Mouse (Mus musculus) stomach, embryonic 16.5 days (tissue): ENCODE measurements around the gene Tfap4. TPM values are rescaled to one million over a fixed set of nuclear protein-coding genes. Genes with fewer than 3 reads are reported as not detected.
"Not testable (repeated sequence)": the region's sequence is repeated elsewhere in the genome, so short reads cannot be mapped to it uniquely, and the experiment has no call there.

Experiments used
- ATAC-seq: fragments of 200-750 bp; cut with Nextera tagmentation; 2 replicates; pipeline ENCODE4 v1.8.0; 2017; ENCODE audit warnings: moderate number of reproducible peaks, moderate TSS enrichment; ENCODE audit not compliant: insufficient read depth, low FRiP score
- H3K27ac ChIP-seq: fragments of 300-500 bp; sonication (generic); 2 replicates; pipeline ENCODE4 v1.5.1; 2014; ENCODE audit warnings: low read length
- H3K27me3 ChIP-seq: fragments of 300-500 bp; sonication (generic); 2 replicates; pipeline ENCODE4 v1.6.1; 2014; ENCODE audit warnings: low read length, control low read depth, mixed read lengths; ENCODE audit not compliant: control insufficient read depth, insufficient read depth
- H3K36me3 ChIP-seq: fragments of 300-500 bp; sonication (generic); 2 replicates; pipeline ENCODE4 v1.6.1; 2014; ENCODE audit warnings: low read length; ENCODE audit not compliant: control insufficient read depth, insufficient read depth
- H3K4me1 ChIP-seq: fragments of 300-500 bp; sonication (generic); 2 replicates; pipeline ENCODE4 v1.6.1; 2014; ENCODE audit warnings: low read length, control low read depth, mixed read lengths; ENCODE audit not compliant: control insufficient read depth, insufficient read depth
- H3K4me2 ChIP-seq: fragments of 300-500 bp; sonication (generic); 2 replicates; pipeline ENCODE4 v1.6.1; 2014; ENCODE audit warnings: low read depth, low read length, mixed read lengths
- H3K4me3 ChIP-seq: fragments of 300-500 bp; sonication (generic); replicated peaks from 2 replicates; pipeline ENCODE4 v1.5.1; 2014; ENCODE audit warnings: mild to moderate bottlenecking, low read length
- H3K9ac ChIP-seq: fragments of 300-500 bp; sonication (generic); 2 replicates; pipeline ENCODE4 v1.6.1; 2014; ENCODE audit warnings: low read length
- H3K9me3 ChIP-seq: fragments of 300-500 bp; sonication (generic); replicated peaks from 2 replicates; pipeline ENCODE4 v1.6.1; 2016; ENCODE audit warnings: low read length, control low read depth; ENCODE audit not compliant: control insufficient read depth
- WGBS: fragments of 180-500 bp; shearing (Covaris S2); extraction: QIAGEN DNeasy Blood & Tissue Kit; methylation state at CpG from one replicate; pipeline ENCODE4 v1.1.7; 2014; 5-methylcytosine and 5-hydroxymethylcytosine counted together
- polyA plus RNA-seq: library from polyadenylated mRNA; unstranded; fragments of >200 nt; fragmentation: Nextera tagmentation; extraction: Ambion mirVana; gene quantifications from 2 replicates; pipeline ENCODE4 v1.2.1, GENCODE M21; 2015

Tfap4 gene
- polyA plus RNA-seq, 1 experiment from 2014 or later: 17.0 TPM

GRCm38 (mm10) chr16:4584438-4584837 lies 24.8 kb upstream of the Tfap4 start:
- no peaks in the 10 kb centered on the region for H3K27me3 ChIP-seq
- H3K36me3 ChIP-seq: no peaks in the 10 kb centered on the region
- H3K4me2 ChIP-seq: no peak overlapping the region
- H3K27ac ChIP-seq: no peak overlapping the region
- no peaks in the 10 kb centered on the region for H3K9me3 ChIP-seq
- peaks cover 13% of the 10 kb centered on the region for H3K4me1 ChIP-seq
- no peak overlapping the region for H3K4me3 ChIP-seq
- H3K9ac ChIP-seq: no peak overlapping the region
- WGBS: 78% methylated on average over 5 of the region's 5 CpGs
- ATAC-seq: no peak

- H3K36me3 ChIP-seq: no peaks in the 10 kb centered on the region
- peaks cover 13% of the 10 kb centered on the region for H3K4me1 ChIP-seq
- H3K4me3 ChIP-seq: no peak overlapping the region
- H3K4me2 ChIP-seq: no peak overlapping the region
- no peak overlapping the region for H3K9ac ChIP-seq
- H3K27ac ChIP-seq: no peak overlapping the region
- no peak for ATAC-seq
- 80% methylated on average over 3 of the region's 3 CpGs for WGBS
- no peaks in the 10 kb centered on the region for H3K27me3 ChIP-seq
- H3K9me3 ChIP-seq: no peaks in the 10 kb centered on the region
These were observed 24.2 kb upstream of the Tfap4 start for GRCm38 (mm10) chr16:4583807-4584206.

GRCm38 (mm10) chr16:4581179-4581578 lies 21.5 kb upstream of the Tfap4 start:
- not testable (repeated sequence) for ATAC-seq, H3K36me3 ChIP-seq, H3K4me1 ChIP-seq, H3K9me3 ChIP-seq, H3K4me3 ChIP-seq, H3K27ac ChIP-seq, H3K4me2 ChIP-seq, H3K9ac ChIP-seq, H3K27me3 ChIP-seq
- WGBS: 83% methylated on average over 3 of the region's 4 CpGs

GRCm38 (mm10) chr16:4578630-4579029 lies 19.0 kb upstream of the Tfap4 start:
- no peak for ATAC-seq
- Histone ChIP-seq H3K9ac (no peak overlapping the region), H3K36me3 (no peaks in the 10 kb centered on the region), H3K4me3 (no peak overlapping the region), H3K4me2 (no peak overlapping the region), H3K4me1 (no peaks in the 10 kb centered on the region), H3K27me3 (no peaks in the 10 kb centered on the region), H3K27ac (no peak overlapping the region), H3K9me3 (no peaks in the 10 kb centered on the region)
- 56% methylated on average over 7 of the region's 7 CpGs for WGBS

- ATAC-seq: no peak
- 43% methylated on average over 2 of the region's 2 CpGs for WGBS
- Histone ChIP-seq H3K9me3 (no peaks in the 10 kb centered on the region), H3K4me3 (no peak overlapping the region), H3K4me1 (no peaks in the 10 kb centered on the region), H3K4me2 (no peak overlapping the region), H3K36me3 (no peaks in the 10 kb centered on the region), H3K27ac (no peak overlapping the region), H3K9ac (no peak overlapping the region), H3K27me3 (no peaks in the 10 kb centered on the region)
These were observed 17.2 kb upstream of the Tfap4 start for GRCm38 (mm10) chr16:4576873-4577272.

GRCm38 (mm10) chr16:4576038-4576437 lies 16.4 kb upstream of the Tfap4 start:
- ATAC-seq: no peak
- no peaks in the 10 kb centered on the region for H3K36me3 ChIP-seq
- no peaks in the 10 kb centered on the region for H3K27me3 ChIP-seq
- no peaks in the 10 kb centered on the region for H3K9me3 ChIP-seq
- H3K4me1 ChIP-seq: 0 out of 2 replicates have a peak, but pooled peaks cover 2% of the 10 kb centered on the region
- no peak overlapping the region for H3K4me3 ChIP-seq
- 60% methylated on average over 2 of the region's 2 CpGs for WGBS
- no peak overlapping the region for H3K4me2 ChIP-seq
- H3K9ac ChIP-seq: no peak overlapping the region
- no peak overlapping the region for H3K27ac ChIP-seq

- H3K9ac ChIP-seq: no peak overlapping the region
- no peaks in the 10 kb centered on the region for H3K9me3 ChIP-seq
- H3K4me2 ChIP-seq: no peak overlapping the region
- 0 out of 2 replicates have a peak, but pooled peaks cover 7% of the 10 kb centered on the region for H3K4me1 ChIP-seq
- H3K4me3 ChIP-seq: no peak overlapping the region
- 56% methylated on average over 4 of the region's 4 CpGs for WGBS
- no peaks in the 10 kb centered on the region for H3K27me3 ChIP-seq
- H3K27ac ChIP-seq: no peak overlapping the region
- ATAC-seq: no peak
- H3K36me3 ChIP-seq: no peaks in the 10 kb centered on the region
These were observed 11.1 kb upstream of the Tfap4 start for GRCm38 (mm10) chr16:4570737-4571136.

GRCm38 (mm10) chr16:4567912-4568311 lies 8.3 kb upstream of the Tfap4 start:
- H3K27me3 ChIP-seq: no peaks in the 10 kb centered on the region
- H3K9me3 ChIP-seq: no peaks in the 10 kb centered on the region
- no peaks in the 10 kb centered on the region for H3K36me3 ChIP-seq
- H3K4me1 ChIP-seq: 0 out of 2 replicates have a peak, but pooled peaks cover 7% of the 10 kb centered on the region
- no peak overlapping the region for H3K27ac ChIP-seq
- H3K9ac ChIP-seq: no peak overlapping the region
- WGBS: 22% methylated on average over 4 of the region's 4 CpGs
- no peak overlapping the region for H3K4me2 ChIP-seq
- H3K4me3 ChIP-seq: no peak overlapping the region
- ATAC-seq: peak; percentile 64; the same call in 1 of the 2 replicates

- WGBS: under 1% methylated on average over 43 of the region's 43 CpGs
- ATAC-seq: peak; percentile 14
- no peaks in the 10 kb centered on the region for H3K9me3 ChIP-seq
These were observed 695 bp upstream of the Tfap4 start for GRCm38 (mm10) chr16:4560145-4560952.

More at GRCm38 (mm10) chr16:4560145-4560952, 695 bp upstream of the Tfap4 start:
- H3K4me2 ChIP-seq: peak overlapping the region; percentile 98
- H3K4me3 ChIP-seq: peak overlapping the region; percentile 79
- peak overlapping the region; percentile 97 for H3K27ac ChIP-seq
- H3K36me3 ChIP-seq: no peaks in the 10 kb centered on the region
- H3K9ac ChIP-seq: peak overlapping the region; percentile 80
- peaks cover 24% of the 10 kb centered on the region for H3K4me1 ChIP-seq
- H3K27me3 ChIP-seq: no peaks in the 10 kb centered on the region
